Mouse (Mus musculus) cerebellum, adult (tissue): ENCODE measurements around the gene Palm.

Experiments
- ATAC-seq: cut with Nextera tagmentation; 2 replicates; pipeline ENCODE4 v1.9.2; 2017; ENCODE audit warnings: mild to moderate bottlenecking, moderate library complexity, mixed read lengths; ENCODE audit not compliant: insufficient number of reproducible peaks, low FRiP score, low TSS enrichment

Palm gene

GRCm38 (mm10) chr10:79794491-79794931 is 1.1 kb downstream of the Palm start:
- peak; percentile 23; the same call in 1 of the 2 replicates for ATAC-seq

GRCm38 (mm10) chr10:79795905-79796304 is 2.5 kb downstream of the Palm start:
- ATAC-seq = no peak

GRCm38 (mm10) chr10:79797326-79797725 is 4.0 kb downstream of the Palm start:
- ATAC-seq = no peak

- ATAC-seq = no peak
Observed at GRCm38 (mm10) chr10:79798289-79798928, 5.0 kb downstream of the Palm start.

- no peak for ATAC-seq
Observed at GRCm38 (mm10) chr10:79800508-79800907, 7.1 kb downstream of the Palm start.

- no peak for ATAC-seq
Observed at GRCm38 (mm10) chr10:79801837-79802236, 8.5 kb downstream of the Palm start.

- no peak for ATAC-seq
Observed at GRCm38 (mm10) chr10:79802331-79802971, 9.1 kb downstream of the Palm start.

GRCm38 (mm10) chr10:79803716-79804323 is 10.4 kb downstream of the Palm start:
- ATAC-seq = 0 out of 2 replicates have a peak, but pooled peaks have one; percentile 33

- ATAC-seq = no peak
Observed at GRCm38 (mm10) chr10:79805636-79806035, 12.3 kb downstream of the Palm start.

- no peak for ATAC-seq
Observed at GRCm38 (mm10) chr10:79806331-79806730, 13.0 kb downstream of the Palm start.

- ATAC-seq = no peak
Observed at GRCm38 (mm10) chr10:79806972-79807371, 13.6 kb downstream of the Palm start.

- peak; percentile 21; the same call in 1 of the 2 replicates for ATAC-seq
Observed at GRCm38 (mm10) chr10:79807826-79808225, 14.5 kb downstream of the Palm start.

- ATAC-seq = no peak
Observed at GRCm38 (mm10) chr10:79808728-79809127, 15.4 kb downstream of the Palm start.

- peak; percentile 46; the same call in 1 of the 2 replicates for ATAC-seq
Observed at GRCm38 (mm10) chr10:79811736-79812637, 18.6 kb downstream of the Palm start.

GRCm38 (mm10) chr10:79814271-79814842 is 21.0 kb downstream of the Palm start:
- no peak for ATAC-seq

GRCm38 (mm10) chr10:79815671-79816494 is 22.5 kb downstream of the Palm start:
- no peak for ATAC-seq

- ATAC-seq = no peak
Observed at GRCm38 (mm10) chr10:79817111-79817510, 23.7 kb downstream of the Palm start.

- ATAC-seq = no peak
Observed at GRCm38 (mm10) chr10:79818225-79818624, 24.9 kb downstream of the Palm start.

- no peak for ATAC-seq
Observed at GRCm38 (mm10) chr10:79819606-79820005, 26.2 kb downstream of the Palm start.
